Mouse (Mus musculus) limb, embryonic 14.5 days (tissue): ENCODE data around the gene Casp8. TPM values are rescaled to one million over a fixed set of nuclear protein-coding genes. Genes with fewer than 3 reads are reported as not detected.

ENCODE experiments used
- polyA plus RNA-seq, 2 experiments: library from polyadenylated mRNA; depleted of rRNA in 1 of 2; stranded (reverse) in 1 of 2; unstranded in 1 of 2; fragments of >200 nt; fragmentation: Nextera tagmentation in 1 of 2; extraction: Ambion mirVana in 1 of 2; gene quantifications; 2 replicates each; pipeline versions ENCODE4 v1.2.1 to v1.2.3; 2012 to 2014

Gene Casp8
- polyA plus RNA-seq, 2 experiments: 14.8 to 25.3 TPM

Other genes with a start within 250 kb of the Casp8 start
- 3.1 and 3.2 TPM in 2 replicates for gene Fam126b, start 209.1 kb upstream of the Casp8 start, polyA plus RNA-seq (2012; rRNA removed)
- gene Fam126b, start 209.1 kb upstream of the Casp8 start, polyA plus RNA-seq (2014; fragmentation: Nextera tagmentation; extraction: Ambion mirVana): 7.2 and 8.9 TPM in 2 replicates
- gene Ndufb3, start 209.0 kb upstream of the Casp8 start, polyA plus RNA-seq (2012; rRNA removed): 97.4 and 136 TPM in 2 replicates
- gene Ndufb3, start 209.0 kb upstream of the Casp8 start, polyA plus RNA-seq (2014; fragmentation: Nextera tagmentation; extraction: Ambion mirVana): 149 and 164 TPM in 2 replicates
- not detected in 2 replicates for gene Als2cr12, start 99.4 kb upstream of the Casp8 start, polyA plus RNA-seq (2012; rRNA removed)
- 0.12 TPM in 1 of 2 replicates, not detected in the other for gene Als2cr12, start 99.4 kb upstream of the Casp8 start, polyA plus RNA-seq (2014; fragmentation: Nextera tagmentation; extraction: Ambion mirVana)
- gene Cflar, start 83.9 kb upstream of the Casp8 start, polyA plus RNA-seq (2012; rRNA removed): 28.9 and 30.9 TPM in 2 replicates
- 34.1 and 37.2 TPM in 2 replicates for gene Cflar, start 83.9 kb upstream of the Casp8 start, polyA plus RNA-seq (2014; fragmentation: Nextera tagmentation; extraction: Ambion mirVana)
- gene Trak2, start 178.1 kb downstream of the Casp8 start, polyA plus RNA-seq (2012; rRNA removed): 15.8 and 19.9 TPM in 2 replicates
- gene Trak2, start 178.1 kb downstream of the Casp8 start, polyA plus RNA-seq (2014; fragmentation: Nextera tagmentation; extraction: Ambion mirVana): 11.9 and 12.5 TPM in 2 replicates
- 15.9 and 18.6 TPM in 2 replicates for gene Stradb, start 178.1 kb downstream of the Casp8 start, polyA plus RNA-seq (2012; rRNA removed)
- gene Stradb, start 178.1 kb downstream of the Casp8 start, polyA plus RNA-seq (2014; fragmentation: Nextera tagmentation; extraction: Ambion mirVana): 21.6 and 22.3 TPM in 2 replicates